Mouse (Mus musculus) v-Abl transformed pro-B cells (cell line): ENCODE results near the gene Syne2.
"Not testable (repeated sequence)": the region's sequence is repeated elsewhere in the genome, so short reads cannot be mapped to it uniquely, and the experiment has no call there.

Source experiments
- in situ Hi-C, 2 experiments: fragments of 400-800 bp; cut with MboI; formaldehyde crosslinking; loops; one replicate each; pipeline ENCODE4 v1.15.1; 2025; ENCODE audit not compliant: unreplicated experiment in 2 of 2

Syne2 gene

DNA sequence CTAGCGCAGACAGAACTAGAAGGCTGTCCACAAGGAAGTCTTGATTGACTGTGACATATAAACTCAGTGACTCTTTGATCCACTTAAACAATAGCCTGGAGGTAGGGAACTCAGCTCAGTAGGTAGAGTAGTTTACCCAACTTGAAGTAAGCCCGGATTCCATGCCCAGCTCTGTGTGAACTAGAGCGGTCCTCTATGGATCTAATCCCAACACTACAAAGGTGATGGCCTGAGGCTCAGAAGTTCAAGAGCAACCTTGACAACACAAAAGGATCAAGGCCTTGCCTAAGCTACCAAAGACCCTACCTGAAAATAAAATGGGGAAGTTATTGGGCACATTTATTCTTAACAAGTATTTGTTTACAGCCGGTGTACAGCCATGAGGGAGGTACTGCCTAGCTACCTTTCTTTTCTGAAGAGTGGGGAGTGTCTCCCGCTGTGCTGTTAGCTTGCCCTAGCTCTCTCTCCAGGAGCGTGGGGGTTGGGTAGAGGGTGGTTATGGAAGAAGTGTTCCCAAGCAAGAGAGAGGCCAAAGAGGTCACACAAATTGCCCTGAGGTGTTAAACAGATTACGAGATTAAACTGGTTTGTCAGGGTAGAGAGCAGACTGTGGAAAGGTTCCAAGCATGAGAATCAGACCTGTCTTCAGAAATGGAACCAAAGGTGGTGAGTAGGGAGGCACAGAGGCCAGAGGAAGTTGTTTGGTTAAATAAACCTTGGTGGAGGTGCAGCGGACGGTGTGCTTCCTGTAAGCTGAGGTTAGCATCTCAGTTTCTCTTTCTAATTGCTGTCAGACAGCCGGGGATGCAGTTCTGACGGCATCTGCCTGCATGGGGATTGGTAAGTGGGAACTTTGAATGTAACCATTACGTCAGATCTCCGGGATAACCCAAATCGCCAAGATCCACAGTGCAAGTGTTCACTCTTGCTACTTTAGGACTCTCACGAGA, 268.3 kb downstream of the Syne2 start:
- in situ Hi-C loops, result no loop called here

DNA sequence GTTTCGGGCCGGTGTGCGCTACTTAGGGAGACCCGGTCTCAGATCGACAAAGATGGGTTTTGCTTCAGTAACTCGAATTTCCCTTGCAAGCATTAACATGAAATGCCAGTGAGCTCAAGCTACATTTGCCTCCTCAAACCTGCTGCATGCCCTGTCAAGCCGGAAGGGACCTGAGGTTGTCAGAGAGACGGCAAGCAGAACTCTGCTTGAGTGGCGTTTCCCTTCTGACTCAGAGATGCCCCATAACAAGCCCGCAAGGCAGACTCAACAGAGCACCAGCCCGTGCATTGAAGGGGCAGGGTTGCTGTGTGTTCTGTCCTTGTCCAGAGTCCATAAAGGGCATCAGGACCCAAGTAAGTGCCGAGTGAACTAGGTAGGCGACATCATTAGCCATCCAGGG, 269.1 kb downstream of the Syne2 start:
- in situ Hi-C loops, result no loop called here

GRCm38 (mm10) chr12:76092789-76093466, 275.0 kb downstream of the Syne2 start:
- in situ Hi-C loops, result no loop called here

GRCm38 (mm10) chr12:76093613-76094588, 276.0 kb downstream of the Syne2 start:
- in situ Hi-C loops, result no loop called here

- in situ Hi-C loops, result no loop called here
Observed at GRCm38 (mm10) chr12:76095117-76096035, 277.4 kb downstream of the Syne2 start.

GRCm38 (mm10) chr12:76102621-76103020, 284.7 kb downstream of the Syne2 start:
- in situ Hi-C loops, result no loop called here

DNA sequence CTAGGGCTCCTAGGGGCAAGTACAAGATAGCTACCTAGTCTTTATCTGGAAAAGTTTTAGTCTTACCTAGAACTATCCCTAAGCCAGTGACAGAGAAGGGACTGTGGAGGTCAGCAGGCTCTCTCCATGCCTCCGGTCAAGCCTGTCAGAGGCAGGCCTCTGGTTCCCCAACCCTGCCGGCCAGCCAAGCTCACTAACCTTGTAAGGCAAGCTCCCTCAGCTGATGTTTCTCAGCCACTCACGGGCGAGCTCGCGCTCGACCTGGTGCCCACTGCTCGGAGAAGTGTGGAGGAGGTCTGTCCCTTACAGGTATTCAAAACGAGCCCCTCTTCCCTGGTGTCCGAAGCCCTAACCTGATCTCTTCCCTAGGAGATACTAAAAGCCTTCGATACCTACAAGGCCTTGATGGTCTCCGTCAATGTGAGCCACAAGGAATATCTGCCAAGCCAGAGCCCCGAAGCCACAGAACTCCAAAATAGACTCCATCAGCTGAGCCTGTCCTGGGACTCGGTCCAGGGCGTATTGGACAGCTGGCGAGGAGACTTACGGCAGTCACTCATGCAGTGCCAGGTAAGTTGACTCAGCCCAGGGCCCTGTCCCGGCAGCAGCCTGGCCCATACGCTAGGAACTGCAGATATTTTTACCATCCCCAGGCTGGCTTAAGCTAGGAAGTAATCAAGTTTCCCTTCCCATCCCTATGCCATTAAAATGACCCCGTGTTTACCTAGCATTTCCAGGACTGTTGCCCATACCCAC, 286.8 kb downstream of the Syne2 start:
- in situ Hi-C loops, result no loop called here

- in situ Hi-C loops, result no loop called here
Observed at GRCm38 (mm10) chr12:76109646-76110405, 291.9 kb downstream of the Syne2 start.

DNA sequence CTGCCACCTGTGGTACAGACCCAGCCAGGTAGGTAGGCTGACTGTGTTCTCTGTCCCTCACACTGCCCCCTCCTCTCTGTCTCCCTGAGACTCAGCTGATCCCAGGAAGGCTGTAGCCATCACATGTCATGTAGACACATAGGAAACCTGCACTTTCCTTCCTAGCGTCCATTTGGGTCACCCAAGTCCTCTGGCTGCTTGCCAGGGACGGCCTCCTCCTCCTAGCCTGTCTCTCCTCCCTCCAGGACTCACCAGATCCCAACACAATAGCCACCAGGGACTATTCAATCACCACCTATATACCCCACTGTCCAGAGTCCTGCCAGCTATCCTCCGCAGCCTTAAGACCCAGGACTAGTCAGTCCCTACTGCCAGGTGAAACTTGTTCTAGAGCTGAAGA, 293.1 kb downstream of the Syne2 start:
- in situ Hi-C loops, result no loop called here

GRCm38 (mm10) chr12:76116577-76116976, 298.6 kb downstream of the Syne2 start:
- in situ Hi-C loops, result no loop called here

DNA sequence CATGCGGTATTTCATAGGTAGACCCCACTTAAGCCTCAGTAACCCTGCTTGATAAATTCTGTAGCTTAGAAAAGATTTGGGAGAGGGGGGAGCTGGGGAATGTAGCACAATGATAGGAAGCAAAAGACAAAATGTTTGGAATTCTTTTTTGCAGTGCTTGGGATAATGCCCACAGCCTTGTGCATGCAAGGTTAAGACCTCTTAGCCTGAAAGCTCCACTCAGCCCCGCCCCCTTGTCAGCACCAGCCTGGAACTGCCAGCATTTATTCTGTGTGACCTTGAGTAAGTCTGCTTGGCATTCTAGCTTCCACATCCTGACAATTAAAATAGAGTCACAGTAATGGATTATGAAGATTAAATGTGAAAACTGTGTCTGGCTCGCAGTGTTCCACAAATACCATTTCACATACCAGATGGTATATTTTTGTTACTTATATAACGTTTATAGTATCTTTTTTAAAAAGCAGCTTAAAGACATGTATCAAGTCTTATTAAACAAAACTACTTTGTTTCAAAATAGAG, 299.8 kb downstream of the Syne2 start:
- in situ Hi-C loops, result no loop called here

DNA sequence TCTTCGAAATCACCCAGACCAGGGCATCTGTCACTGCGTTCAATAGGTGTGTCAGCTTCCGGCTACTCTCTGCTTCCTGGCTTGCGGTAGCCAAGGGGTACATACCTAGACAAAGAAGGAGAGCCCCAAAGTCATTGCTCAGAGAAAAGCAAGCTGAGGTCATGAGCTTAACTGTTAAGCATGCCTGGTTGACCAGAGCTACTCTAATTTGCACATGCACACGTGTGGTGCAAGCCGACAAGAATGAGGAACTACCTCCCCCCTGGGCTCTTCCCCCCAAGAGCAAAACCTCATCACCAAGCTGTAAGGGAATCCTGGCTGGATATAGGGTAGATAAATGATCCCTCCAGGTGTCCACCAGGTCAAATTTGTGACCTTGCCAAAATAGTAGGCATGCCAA, 305.3 kb downstream of the Syne2 start:
- in situ Hi-C loops, result no loop called here

DNA sequence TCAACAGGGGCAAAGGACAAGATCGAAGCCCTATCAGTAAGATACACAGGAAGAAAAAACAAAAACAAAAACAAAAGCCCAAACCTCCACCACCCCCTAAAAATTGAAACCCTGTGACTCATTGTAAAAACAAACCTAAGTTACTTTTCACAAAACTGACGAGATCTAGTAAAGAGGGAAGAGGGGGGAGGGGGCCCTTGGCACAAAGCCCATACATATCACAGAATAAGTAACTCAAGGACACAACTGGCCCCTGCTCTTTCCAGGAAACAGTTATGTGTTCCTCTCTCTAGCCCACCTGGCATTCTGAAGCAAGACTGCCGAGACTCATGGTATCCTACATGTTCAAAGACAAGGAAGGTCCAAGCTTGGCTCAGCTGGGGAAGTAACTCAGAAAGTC, 310.4 kb downstream of the Syne2 start:
- in situ Hi-C loops, result no loop called here

GRCm38 (mm10) chr12:76128831-76129230, 310.9 kb downstream of the Syne2 start:
- in situ Hi-C loops, result no loop called here

GRCm38 (mm10) chr12:76130281-76130680, 312.3 kb downstream of the Syne2 start:
- in situ Hi-C loops, result no loop called here

DNA sequence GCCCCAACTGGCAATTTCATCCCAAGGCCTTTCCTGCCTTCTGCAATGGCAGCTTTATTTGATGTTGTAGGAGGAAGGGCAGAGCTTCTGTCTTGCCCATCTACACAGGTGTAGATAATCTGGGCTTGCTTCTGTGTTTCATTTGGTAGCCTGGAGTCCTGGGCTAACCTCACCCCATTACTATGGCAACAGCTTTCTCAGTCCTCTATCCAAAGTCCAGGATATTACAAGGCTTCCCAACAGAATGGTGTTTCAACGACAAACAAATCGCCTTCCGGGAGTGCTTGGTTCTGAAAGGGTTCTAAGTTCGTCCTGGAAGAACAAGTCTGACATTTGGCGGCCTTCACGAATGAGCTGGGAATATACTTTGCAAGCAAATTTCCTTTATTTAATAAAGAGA, 313.0 kb downstream of the Syne2 start:
- in situ Hi-C loops, result no loop called here

DNA sequence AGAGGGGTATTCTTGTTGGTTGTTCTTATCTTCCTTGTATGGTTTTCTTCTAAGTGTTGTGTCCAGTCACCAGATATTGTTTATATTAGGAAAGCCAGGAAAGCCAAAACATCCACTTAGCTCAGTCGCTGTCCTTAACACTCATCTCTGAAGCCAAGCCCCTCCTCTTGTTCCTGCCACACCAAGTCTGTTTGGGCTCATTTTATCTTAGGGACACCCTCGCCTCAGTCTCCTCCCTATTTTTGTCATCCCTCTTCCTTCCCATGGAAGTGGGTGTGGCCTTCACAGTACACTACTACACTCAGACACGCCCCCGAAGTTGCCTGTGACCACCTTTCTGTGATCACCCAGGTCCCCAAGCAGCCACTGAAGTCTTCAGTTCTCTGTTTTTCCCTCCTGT, 314.7 kb downstream of the Syne2 start:
- in situ Hi-C loops, result no loop called here

DNA sequence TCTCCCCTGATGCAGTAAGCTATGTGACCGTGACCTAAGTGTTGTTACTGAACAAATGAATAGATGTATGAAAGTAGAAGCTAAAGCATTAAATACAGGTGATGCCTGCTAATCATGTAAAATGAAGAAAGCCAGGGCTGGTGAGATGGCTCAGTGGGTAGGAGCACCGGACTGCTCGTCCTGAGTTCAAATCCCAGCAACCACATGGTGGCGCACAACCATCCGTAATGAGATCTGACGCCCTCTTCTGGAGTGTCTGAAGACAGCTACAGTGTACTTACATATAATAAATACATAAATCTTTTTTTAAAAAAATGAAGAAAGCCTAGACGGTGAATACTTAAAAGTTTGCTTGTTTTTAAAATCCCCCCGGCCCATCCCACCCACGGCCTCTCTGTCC, 315.1 kb downstream of the Syne2 start:
- in situ Hi-C loops, result not testable (repeated sequence)
